Mouse (Mus musculus) lung, adult 2 months (tissue): ENCODE measurements around the gene Zbtb3.

Source experiments
- CTCF ChIP-seq: fragments of 200-500 bp; IDR thresholded peaks from 2 replicates; pipeline ENCODE4 v1.5.1; 2011; ENCODE audit warnings: mild to moderate bottlenecking, low read length, control low read depth; ENCODE audit not compliant: insufficient read depth
- POLR2A ChIP-seq: fragments of 200-500 bp; IDR thresholded peaks from 2 replicates; pipeline ENCODE4 v1.6.1; 2011; ENCODE audit warnings: low read depth, mild to moderate bottlenecking, control low read depth, low read length, borderline replicate concordance; ENCODE audit errors: extremely low read depth

DNA sequence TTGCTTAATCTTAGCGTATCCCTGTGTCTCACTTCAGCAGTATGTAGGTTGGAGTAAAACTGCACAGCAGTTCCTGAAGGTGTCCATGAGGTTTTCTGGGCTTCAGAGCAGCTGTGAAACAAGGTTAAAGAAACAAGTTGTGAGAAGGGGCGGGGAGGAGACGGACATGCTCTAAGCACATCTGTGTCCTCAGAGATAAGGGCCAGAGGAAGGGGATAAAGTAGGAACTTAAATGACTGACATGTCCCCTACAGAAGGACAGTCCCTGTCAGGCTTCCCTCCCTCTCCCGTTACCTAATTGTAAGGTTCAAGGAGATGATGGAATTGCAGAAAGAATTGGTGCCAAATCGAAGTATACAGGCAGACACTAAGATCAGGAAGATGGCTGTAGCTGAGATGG is 29.4 kb upstream of the Zbtb3 start:
- TF ChIP-seq POLR2A (no peak), CTCF (no peak)
